Mouse (Mus musculus) stomach, postnatal 0 days (tissue): ENCODE data around the gene Tmem132a. TPM values are rescaled to one million over a fixed set of nuclear protein-coding genes. Genes with fewer than 3 reads are reported as not detected.
A peak's percentile ranks its signal among the peaks of the same experiment; 100 is the strongest.

ENCODE experiments used
- ATAC-seq: fragments of 200-750 bp; cut with Nextera tagmentation; 2 replicates; pipeline ENCODE4 v1.8.0; 2017; ENCODE audit not compliant: low FRiP score, low TSS enrichment
- DNase-seq: peaks from one replicate; pipeline ENCODE4 v3.0.0-alpha.2; 2016; ENCODE audit warnings: low spot score
- H3K27ac ChIP-seq: fragments of 300-500 bp; sonication (generic); replicated peaks from 2 replicates; pipeline ENCODE4 v1.5.1; 2014; ENCODE audit warnings: mild to moderate bottlenecking, control low read depth
- H3K27me3 ChIP-seq: fragments of 300-500 bp; sonication (generic); 2 replicates; pipeline ENCODE4 v1.6.1; 2014; ENCODE audit warnings: low read length; ENCODE audit not compliant: control insufficient read depth, insufficient read depth
- H3K36me3 ChIP-seq: fragments of 300-500 bp; sonication (generic); 2 replicates; pipeline ENCODE4 v1.6.1; 2014; ENCODE audit warnings: low read length, mixed read lengths; ENCODE audit not compliant: control insufficient read depth, insufficient read depth
- H3K4me1 ChIP-seq: fragments of 300-500 bp; sonication (generic); replicated peaks from 2 replicates; pipeline ENCODE4 v1.6.1; 2014; ENCODE audit warnings: antibody characterized with exemption; ENCODE audit not compliant: control insufficient read depth, insufficient read depth
- H3K4me2 ChIP-seq: fragments of 300-500 bp; sonication (generic); replicated peaks from 2 replicates; pipeline ENCODE4 v1.6.1; 2014; ENCODE audit warnings: low read depth, mild to moderate bottlenecking, control low read depth, moderate library complexity
- H3K4me3 ChIP-seq: fragments of 300-500 bp; sonication (generic); 2 replicates; pipeline ENCODE4 v1.5.1; 2014; ENCODE audit warnings: low read depth, low read length, control low read depth
- H3K9ac ChIP-seq: fragments of 300-500 bp; sonication (generic); 2 replicates; pipeline ENCODE4 v1.6.1; 2014; ENCODE audit warnings: mild to moderate bottlenecking, low read length, control low read depth, mixed read lengths
- H3K9me3 ChIP-seq: fragments of 300-500 bp; sonication (generic); 2 replicates; pipeline ENCODE4 v1.6.1; 2016; ENCODE audit warnings: low read length; ENCODE audit not compliant: control insufficient read depth
- CTCF ChIP-seq: IDR thresholded peaks from 2 replicates; pipeline ENCODE4 v1.5.1; 2016; ENCODE audit warnings: antibody characterized with exemption, low read depth, mild to moderate bottlenecking, moderate library complexity
- EP300 ChIP-seq: optimal IDR thresholded peaks from 2 replicates; pipeline ENCODE3; 2016; ENCODE audit warnings: antibody characterized with exemption
- WGBS: fragments of 180-500 bp; shearing (Covaris S2); extraction: QIAGEN DNeasy Blood & Tissue Kit; methylation state at CpG from one replicate; pipeline ENCODE4 v1.1.7; 2014; 5-methylcytosine and 5-hydroxymethylcytosine counted together
- polyA plus RNA-seq: library from polyadenylated mRNA; unstranded; fragments of >200 nt; fragmentation: Nextera tagmentation; extraction: Ambion mirVana; gene quantifications from 2 replicates; pipeline ENCODE4 v1.2.1, GENCODE M21; 2015

The Tmem132a gene
- polyA plus RNA-seq, 1 experiment from 2014 or later: 19.1 TPM

DNA sequence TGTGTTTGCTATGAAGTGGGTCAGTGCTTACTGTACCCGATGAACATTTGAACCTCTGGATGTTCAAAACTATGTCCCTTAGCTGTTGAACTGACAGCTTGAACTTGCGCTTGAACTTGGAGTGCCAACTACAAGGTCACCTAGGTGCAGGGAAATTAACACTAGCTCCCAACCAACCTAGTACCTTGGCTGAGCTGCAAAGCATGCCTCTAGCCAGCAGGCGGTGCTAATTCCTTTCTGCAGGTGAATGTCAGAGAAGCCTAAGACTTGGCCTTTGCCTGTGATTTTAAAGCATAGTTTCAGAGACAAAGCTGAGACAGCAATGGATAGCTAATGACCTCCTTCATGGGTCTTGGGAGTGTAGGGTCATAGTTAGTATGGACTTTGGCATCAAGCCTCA is 38.2 kb upstream of the Tmem132a start:
- peaks cover 10% of the 10 kb centered on the region for H3K36me3 ChIP-seq
- no peak overlapping the region for H3K4me2 ChIP-seq
- no peak overlapping the region for H3K9ac ChIP-seq
- ATAC-seq (no peak), DNase-seq (peak; percentile 73)
- no peaks in the 10 kb centered on the region for H3K27me3 ChIP-seq
- H3K9me3 ChIP-seq: no peaks in the 10 kb centered on the region
- no peak overlapping the region for H3K4me3 ChIP-seq
- WGBS: 50% methylated on average over 3 of the region's 3 CpGs
- peak overlapping the region; percentile 77; the same call in 1 of the 2 replicates for H3K27ac ChIP-seq
- TF ChIP-seq CTCF: peak; percentile 89
- no peak for TF ChIP-seq EP300
- H3K4me1 ChIP-seq: 0 out of 2 replicates have a peak, but pooled peaks cover 2% of the 10 kb centered on the region

DNA sequence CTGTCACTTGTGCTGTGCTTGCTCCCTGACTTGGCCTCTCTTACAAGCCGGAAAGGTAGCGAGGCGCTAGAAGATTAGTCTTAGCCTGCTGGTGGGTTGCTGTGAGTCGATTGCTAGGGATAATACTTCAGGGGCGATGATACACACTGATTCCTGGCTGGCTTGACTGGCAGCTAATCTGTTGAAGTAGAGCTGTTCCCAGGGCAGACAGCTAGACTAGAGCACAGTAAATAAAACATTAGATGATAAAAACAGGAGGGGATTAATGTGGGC is 35.9 kb upstream of the Tmem132a start:
- peak overlapping the region; percentile 35; the same call in 1 of the 2 replicates for H3K9ac ChIP-seq
- no peaks in the 10 kb centered on the region for H3K27me3 ChIP-seq
- no peak for TF ChIP-seq EP300
- no peak for TF ChIP-seq CTCF
- H3K9me3 ChIP-seq: no peaks in the 10 kb centered on the region
- H3K4me1 ChIP-seq: 0 out of 2 replicates have a peak, but pooled peaks cover 2% of the 10 kb centered on the region
- H3K27ac ChIP-seq: peak overlapping the region; percentile 82
- ATAC-seq (no peak), DNase-seq (no peak)
- 0 out of 2 replicates have a peak overlapping the region, but pooled peaks have one; percentile 11 for H3K4me2 ChIP-seq
- no peak overlapping the region for H3K4me3 ChIP-seq
- peaks cover 28% of the 10 kb centered on the region for H3K36me3 ChIP-seq
- WGBS: 52% methylated on average over 5 of the region's 5 CpGs

DNA sequence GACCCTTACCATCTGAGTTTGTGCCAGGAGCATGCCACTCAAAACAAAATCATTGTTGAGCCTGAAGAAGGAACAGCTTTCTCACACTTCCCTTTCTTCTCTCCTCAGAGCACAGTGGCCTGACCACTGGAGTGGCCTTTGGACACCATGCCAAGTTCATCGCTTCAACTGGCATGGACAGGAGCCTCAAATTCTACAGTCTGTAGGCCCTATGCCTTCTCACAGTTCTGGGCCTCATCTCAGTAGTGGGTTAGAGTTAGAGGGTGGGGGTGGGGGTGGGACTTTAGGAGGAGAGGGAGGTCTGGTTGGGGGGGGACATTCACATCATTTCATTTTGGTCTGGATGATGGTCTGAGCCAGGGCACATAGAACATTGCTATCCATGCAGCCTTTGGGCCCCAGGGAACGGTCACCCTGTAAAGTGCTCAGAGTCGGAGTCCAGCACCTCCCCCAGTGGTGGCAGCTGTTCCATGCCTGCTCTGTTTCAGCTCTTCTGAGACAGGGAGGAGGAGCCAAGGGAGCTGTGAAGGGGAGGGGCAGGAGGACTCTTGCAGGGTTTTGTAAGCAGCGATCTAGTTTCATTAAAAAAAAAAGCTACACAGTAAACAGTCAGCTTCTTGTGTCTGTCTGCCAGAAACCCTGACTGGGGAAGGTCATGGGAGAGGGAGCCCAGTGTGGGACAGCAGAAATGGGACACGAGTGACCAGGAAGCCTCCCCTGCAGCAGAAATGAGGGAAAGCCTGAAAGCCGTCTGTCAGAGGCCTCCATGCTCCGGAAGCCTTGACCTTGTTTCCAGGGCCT is 35.4 kb upstream of the Tmem132a start:
- Histone ChIP-seq H3K4me2 (0 out of 2 replicates have a peak overlapping the region, but pooled peaks have one; percentile 11), H3K9me3 (no peaks in the 10 kb centered on the region), H3K27ac (peak overlapping the region; percentile 82), H3K4me3 (no peak overlapping the region), H3K36me3 (peaks cover 33% of the 10 kb centered on the region), H3K27me3 (no peaks in the 10 kb centered on the region), H3K9ac (peak overlapping the region; percentile 35; the same call in 1 of the 2 replicates), H3K4me1 (0 out of 2 replicates have a peak, but pooled peaks cover 2% of the 10 kb centered on the region)
- DNase-seq: peak; percentile 54
- ATAC-seq: peak; percentile 72; the same call in 1 of the 2 replicates
- TF ChIP-seq EP300 (no peak), CTCF (peak; percentile 44)
- WGBS: 35% methylated on average over 7 of the region's 7 CpGs

DNA sequence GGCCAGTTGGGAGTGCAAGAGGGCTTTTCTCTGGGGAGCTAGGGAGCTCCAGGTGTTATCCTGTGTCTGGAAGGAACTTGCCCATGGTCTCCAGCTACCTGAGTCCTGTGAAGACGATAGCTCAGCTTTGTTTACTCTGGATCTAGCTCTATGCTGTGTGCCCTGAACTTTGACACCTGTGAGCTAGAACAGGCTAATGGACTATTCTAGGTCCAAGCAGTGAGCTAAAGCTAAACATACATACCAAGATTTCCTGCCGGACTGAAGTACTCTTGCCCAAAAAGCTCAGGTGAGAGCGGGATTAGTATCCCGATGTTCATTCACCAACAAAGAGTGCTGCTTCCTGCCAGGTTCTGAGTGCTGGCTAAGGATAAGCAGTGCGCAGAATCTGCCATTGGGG is 34.8 kb upstream of the Tmem132a start:
- ATAC-seq: no peak
- H3K9ac ChIP-seq: no peak overlapping the region
- no peak overlapping the region for H3K4me3 ChIP-seq
- no peak overlapping the region for H3K4me2 ChIP-seq
- no peaks in the 10 kb centered on the region for H3K27me3 ChIP-seq
- H3K27ac ChIP-seq: peak overlapping the region; percentile 30; the same call in 1 of the 2 replicates
- H3K4me1 ChIP-seq: 0 out of 2 replicates have a peak, but pooled peaks cover under 1% of the 10 kb centered on the region
- peaks cover 38% of the 10 kb centered on the region for H3K36me3 ChIP-seq
- DNase-seq: no peak
- TF ChIP-seq CTCF: no peak
- TF ChIP-seq EP300: no peak
- 61% methylated on average over 5 of the region's 5 CpGs for WGBS
- no peaks in the 10 kb centered on the region for H3K9me3 ChIP-seq

DNA sequence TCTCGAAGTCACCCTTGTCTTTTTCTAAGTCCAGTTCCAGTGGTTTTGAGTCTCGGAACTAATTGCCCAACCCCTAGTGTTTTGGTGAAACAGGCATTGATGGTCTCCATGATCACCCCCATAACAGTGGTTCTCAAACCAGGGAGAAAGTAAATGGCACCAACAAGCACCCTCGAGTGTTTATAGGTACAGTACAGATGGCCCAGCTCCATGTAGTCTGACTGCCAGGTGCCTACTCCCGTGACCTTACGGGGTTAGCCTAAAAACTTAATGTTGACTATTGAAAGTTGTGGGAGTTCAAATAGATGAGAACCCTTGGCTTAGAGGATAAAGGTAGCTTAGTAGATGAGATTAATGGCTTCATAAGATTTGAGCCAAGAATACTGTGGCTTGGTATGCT is 31.3 kb upstream of the Tmem132a start:
- H3K27me3 ChIP-seq: no peaks in the 10 kb centered on the region
- peaks cover 51% of the 10 kb centered on the region for H3K36me3 ChIP-seq
- no peak overlapping the region for H3K4me2 ChIP-seq
- H3K9me3 ChIP-seq: no peaks in the 10 kb centered on the region
- no peak overlapping the region for H3K27ac ChIP-seq
- no peak overlapping the region for H3K4me3 ChIP-seq
- DNase-seq (no peak), ATAC-seq (no peak)
- H3K4me1 ChIP-seq: 0 out of 2 replicates have a peak, but pooled peaks cover 2% of the 10 kb centered on the region
- H3K9ac ChIP-seq: no peak overlapping the region
- TF ChIP-seq CTCF (no peak), EP300 (no peak)
- WGBS: 86% methylated on average over 5 of the region's 5 CpGs

DNA sequence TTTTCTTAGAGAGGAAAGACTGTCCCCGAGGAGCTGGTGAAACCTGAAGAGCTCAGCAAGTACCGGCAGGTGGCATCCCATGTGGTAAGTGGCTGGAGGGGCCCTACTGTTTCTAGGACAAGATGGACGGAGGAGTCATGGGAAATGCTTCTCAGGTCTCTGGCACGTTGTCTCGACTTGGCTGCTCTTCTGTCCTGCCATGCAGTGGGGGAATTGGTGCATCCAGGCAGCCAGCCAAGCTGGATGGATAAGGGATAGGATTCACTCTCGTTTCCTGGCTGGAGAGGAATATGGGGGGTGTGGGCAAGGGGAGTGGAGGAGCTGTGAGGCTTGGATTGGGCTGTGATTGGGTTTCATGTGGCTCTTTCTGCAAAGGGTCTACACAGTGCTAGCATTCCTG is 30.6 kb upstream of the Tmem132a start:
- Histone ChIP-seq H3K27me3 (no peaks in the 10 kb centered on the region), H3K9ac (no peak overlapping the region), H3K4me2 (no peak overlapping the region), H3K36me3 (peaks cover 51% of the 10 kb centered on the region), H3K27ac (no peak overlapping the region), H3K4me1 (0 out of 2 replicates have a peak, but pooled peaks cover 2% of the 10 kb centered on the region), H3K4me3 (no peak overlapping the region), H3K9me3 (no peaks in the 10 kb centered on the region)
- WGBS: 72% methylated on average over 6 of the region's 6 CpGs
- TF ChIP-seq CTCF (no peak), EP300 (no peak)
- no peak for DNase-seq
- no peak for ATAC-seq
